Mouse (Mus musculus): ENCODE data around the gene AI464131. TPM values are rescaled to one million over a fixed set of nuclear protein-coding genes. Genes with fewer than 3 reads are reported as not detected.

AI464131 gene
- polyA plus RNA-seq, 1 experiment from 2014 or later, result 8.0 TPM

- ATAC-seq (ENCODE audit: low read depth), result no peak
- no peak overlapping the region for H3K4me2 ChIP-seq (ENCODE audit: low read depth, low read length)
- peaks cover 10% of the 10 kb centered on the region; the same call in 1 of the 2 replicates for H3K4me1 ChIP-seq (ENCODE audit: control insufficient read depth, insufficient read depth, low read length)
- no peaks in the 10 kb centered on the region for H3K36me3 ChIP-seq (ENCODE audit: control insufficient read depth, insufficient read depth, low read length)
- no peak overlapping the region for H3K27ac ChIP-seq (ENCODE audit: low read depth, low read length)
- no peak overlapping the region for H3K9ac ChIP-seq (replicated peaks; ENCODE audit: low read depth, low read length)
- H3K4me3 ChIP-seq (ENCODE audit: low read depth, low read length), result no peak overlapping the region
- no peaks in the 10 kb centered on the region for H3K9me3 ChIP-seq (ENCODE audit: control insufficient read depth, low read length)
- peaks cover 12% of the 10 kb centered on the region for H3K27me3 ChIP-seq (ENCODE audit: control insufficient read depth, insufficient read depth, low read length)
- WGBS, result 83% methylated on average over 3 of the region's 3 CpGs
These were observed 9.3 kb downstream of the AI464131 start for GRCm38 (mm10) chr4:41493464-41494116.

GRCm38 (mm10) chr4:41492951-41493350, 9.9 kb downstream of the AI464131 start:
- no peak for ATAC-seq (ENCODE audit: low read depth)
- H3K4me1 ChIP-seq (ENCODE audit: control insufficient read depth, insufficient read depth, low read length), result 0 out of 2 replicates have a peak, but pooled peaks cover 4% of the 10 kb centered on the region
- WGBS, result 84% methylated on average over 7 of the region's 7 CpGs
- H3K9me3 ChIP-seq (ENCODE audit: control insufficient read depth, low read length), result no peaks in the 10 kb centered on the region
- no peaks in the 10 kb centered on the region for H3K36me3 ChIP-seq (ENCODE audit: control insufficient read depth, insufficient read depth, low read length)
- H3K27ac ChIP-seq (ENCODE audit: low read depth, low read length), result no peak overlapping the region
- H3K27me3 ChIP-seq (ENCODE audit: control insufficient read depth, insufficient read depth, low read length), result peaks cover 6% of the 10 kb centered on the region
- H3K4me2 ChIP-seq (ENCODE audit: low read depth, low read length), result no peak overlapping the region
- no peak overlapping the region for H3K9ac ChIP-seq (replicated peaks; ENCODE audit: low read depth, low read length)
- no peak overlapping the region for H3K4me3 ChIP-seq (ENCODE audit: low read depth, low read length)

- ATAC-seq (ENCODE audit: low read depth), result no peak
- Histone ChIP-seq H3K4me2 (ENCODE audit: low read depth, low read length) (no peak overlapping the region), H3K9ac (replicated peaks; ENCODE audit: low read depth, low read length) (no peak overlapping the region), H3K27me3 (ENCODE audit: control insufficient read depth, insufficient read depth, low read length) (no peaks in the 10 kb centered on the region), H3K36me3 (ENCODE audit: control insufficient read depth, insufficient read depth, low read length) (peaks cover 6% of the 10 kb centered on the region; the same call in 1 of the 2 replicates), H3K4me3 (ENCODE audit: low read depth, low read length) (no peak overlapping the region), H3K4me1 (ENCODE audit: control insufficient read depth, insufficient read depth, low read length) (no peaks in the 10 kb centered on the region), H3K27ac (ENCODE audit: low read depth, low read length) (no peak overlapping the region), H3K9me3 (ENCODE audit: control insufficient read depth, low read length) (no peaks in the 10 kb centered on the region)
- 46% methylated on average over 6 of the region's 6 CpGs for WGBS
These were observed 21.3 kb downstream of the AI464131 start for GRCm38 (mm10) chr4:41481601-41482017.

- Histone ChIP-seq H3K9ac (replicated peaks; ENCODE audit: low read depth, low read length) (no peak overlapping the region), H3K9me3 (ENCODE audit: control insufficient read depth, low read length) (no peaks in the 10 kb centered on the region), H3K4me1 (ENCODE audit: control insufficient read depth, insufficient read depth, low read length) (no peaks in the 10 kb centered on the region), H3K4me2 (ENCODE audit: low read depth, low read length) (no peak overlapping the region), H3K4me3 (ENCODE audit: low read depth, low read length) (no peak overlapping the region), H3K27ac (ENCODE audit: low read depth, low read length) (no peak overlapping the region), H3K36me3 (ENCODE audit: control insufficient read depth, insufficient read depth, low read length) (peaks cover 6% of the 10 kb centered on the region; the same call in 1 of the 2 replicates), H3K27me3 (ENCODE audit: control insufficient read depth, insufficient read depth, low read length) (no peaks in the 10 kb centered on the region)
- no peak for ATAC-seq (ENCODE audit: low read depth)
- 78% methylated on average over 8 of the region's 8 CpGs for WGBS
These were observed 22.6 kb downstream of the AI464131 start for GRCm38 (mm10) chr4:41480254-41480653.

GRCm38 (mm10) chr4:41479456-41479804, 23.4 kb downstream of the AI464131 start:
- 88% methylated on average over 1 of the region's 1 CpGs for WGBS
- H3K9me3 ChIP-seq (ENCODE audit: control insufficient read depth, low read length), result no peaks in the 10 kb centered on the region
- H3K36me3 ChIP-seq (ENCODE audit: control insufficient read depth, insufficient read depth, low read length), result peaks cover 6% of the 10 kb centered on the region; the same call in 1 of the 2 replicates
- no peaks in the 10 kb centered on the region for H3K27me3 ChIP-seq (ENCODE audit: control insufficient read depth, insufficient read depth, low read length)
- no peaks in the 10 kb centered on the region for H3K4me1 ChIP-seq (ENCODE audit: control insufficient read depth, insufficient read depth, low read length)
- no peak for ATAC-seq (ENCODE audit: low read depth)
- no peak overlapping the region for H3K9ac ChIP-seq (replicated peaks; ENCODE audit: low read depth, low read length)
- H3K4me2 ChIP-seq (ENCODE audit: low read depth, low read length), result no peak overlapping the region
- H3K27ac ChIP-seq (ENCODE audit: low read depth, low read length), result no peak overlapping the region
- no peak overlapping the region for H3K4me3 ChIP-seq (ENCODE audit: low read depth, low read length)

- Histone ChIP-seq H3K4me3 (ENCODE audit: low read depth, low read length) (no peak overlapping the region), H3K36me3 (ENCODE audit: control insufficient read depth, insufficient read depth, low read length) (peaks cover 6% of the 10 kb centered on the region; the same call in 1 of the 2 replicates), H3K9me3 (ENCODE audit: control insufficient read depth, low read length) (no peaks in the 10 kb centered on the region), H3K9ac (replicated peaks; ENCODE audit: low read depth, low read length) (no peak overlapping the region), H3K4me1 (ENCODE audit: control insufficient read depth, insufficient read depth, low read length) (no peaks in the 10 kb centered on the region), H3K4me2 (ENCODE audit: low read depth, low read length) (no peak overlapping the region), H3K27ac (ENCODE audit: low read depth, low read length) (no peak overlapping the region), H3K27me3 (ENCODE audit: control insufficient read depth, insufficient read depth, low read length) (no peaks in the 10 kb centered on the region)
- no peak for ATAC-seq (ENCODE audit: low read depth)
- WGBS, result 71% methylated on average over 4 of the region's 4 CpGs
These were observed 24.0 kb downstream of the AI464131 start for GRCm38 (mm10) chr4:41478751-41479455.

- Histone ChIP-seq H3K4me3 (ENCODE audit: low read depth, low read length) (no peak overlapping the region), H3K36me3 (ENCODE audit: control insufficient read depth, insufficient read depth, low read length) (peaks cover 6% of the 10 kb centered on the region; the same call in 1 of the 2 replicates), H3K27me3 (ENCODE audit: control insufficient read depth, insufficient read depth, low read length) (no peaks in the 10 kb centered on the region), H3K4me2 (ENCODE audit: low read depth, low read length) (no peak overlapping the region), H3K9me3 (ENCODE audit: control insufficient read depth, low read length) (no peaks in the 10 kb centered on the region), H3K4me1 (ENCODE audit: control insufficient read depth, insufficient read depth, low read length) (no peaks in the 10 kb centered on the region), H3K27ac (ENCODE audit: low read depth, low read length) (no peak overlapping the region), H3K9ac (replicated peaks; ENCODE audit: low read depth, low read length) (no peak overlapping the region)
- WGBS, result 86% methylated on average over 9 of the region's 9 CpGs
- ATAC-seq (ENCODE audit: low read depth), result no peak
These were observed 25.2 kb downstream of the AI464131 start for GRCm38 (mm10) chr4:41477648-41478160.

GRCm38 (mm10) chr4:41471384-41471689, 31.5 kb downstream of the AI464131 start:
- ATAC-seq (ENCODE audit: low read depth), result no peak
- Histone ChIP-seq H3K4me1 (ENCODE audit: control insufficient read depth, insufficient read depth, low read length) (peaks cover 6% of the 10 kb centered on the region; the same call in 1 of the 2 replicates), H3K27ac (ENCODE audit: low read depth, low read length) (no peak overlapping the region), H3K9me3 (ENCODE audit: control insufficient read depth, low read length) (no peaks in the 10 kb centered on the region), H3K4me3 (ENCODE audit: low read depth, low read length) (no peak overlapping the region), H3K27me3 (ENCODE audit: control insufficient read depth, insufficient read depth, low read length) (no peaks in the 10 kb centered on the region), H3K4me2 (ENCODE audit: low read depth, low read length) (no peak overlapping the region), H3K9ac (replicated peaks; ENCODE audit: low read depth, low read length) (no peak overlapping the region), H3K36me3 (ENCODE audit: control insufficient read depth, insufficient read depth, low read length) (no peaks in the 10 kb centered on the region)
- 87% methylated on average over 1 of the region's 1 CpGs for WGBS

- no peaks in the 10 kb centered on the region for H3K27me3 ChIP-seq (ENCODE audit: control insufficient read depth, insufficient read depth, low read length)
- no peak overlapping the region for H3K4me3 ChIP-seq (ENCODE audit: low read depth, low read length)
- no peak overlapping the region for H3K9ac ChIP-seq (replicated peaks; ENCODE audit: low read depth, low read length)
- H3K4me2 ChIP-seq (ENCODE audit: low read depth, low read length), result no peak overlapping the region
- peaks cover 6% of the 10 kb centered on the region; the same call in 1 of the 2 replicates for H3K4me1 ChIP-seq (ENCODE audit: control insufficient read depth, insufficient read depth, low read length)
- H3K36me3 ChIP-seq (ENCODE audit: control insufficient read depth, insufficient read depth, low read length), result no peaks in the 10 kb centered on the region
- 24% methylated on average over 5 of the region's 5 CpGs for WGBS
- no peaks in the 10 kb centered on the region for H3K9me3 ChIP-seq (ENCODE audit: control insufficient read depth, low read length)
- ATAC-seq (ENCODE audit: low read depth), result peak; percentile 32; the same call in 1 of the 2 replicates
- no peak overlapping the region for H3K27ac ChIP-seq (ENCODE audit: low read depth, low read length)
These were observed 32.0 kb downstream of the AI464131 start for GRCm38 (mm10) chr4:41470684-41471383.

Measured in neural tube, embryonic 14.5 days (tissue).